Mouse (Mus musculus): ENCODE results near the gene Tmem170b. TPM values are rescaled to one million over a fixed set of nuclear protein-coding genes. Genes with fewer than 3 reads are reported as not detected.

Tmem170b gene
- polyA plus RNA-seq, 1 experiment from 2014 or later: 10.2 TPM

- 92% methylated on average over 3 of the region's 3 CpGs for WGBS
- Histone ChIP-seq H3K4me3 (no peak overlapping the region), H3K4me1 (peaks cover 21% of the 10 kb centered on the region), H3K9me3 (no peaks in the 10 kb centered on the region), H3K27me3 (replicated peaks; ENCODE audit: low read depth, poor library complexity, severe bottlenecking) (no peaks in the 10 kb centered on the region), H3K27ac (replicated peaks) (no peak overlapping the region), H3K36me3 (replicated peaks) (no peaks in the 10 kb centered on the region)
- DNase-seq (ENCODE audit: low spot score): no peak
Measured at GRCm38 (mm10) chr13:41675498-41675897, 69.8 kb downstream of the Tmem170b start.

DNA sequence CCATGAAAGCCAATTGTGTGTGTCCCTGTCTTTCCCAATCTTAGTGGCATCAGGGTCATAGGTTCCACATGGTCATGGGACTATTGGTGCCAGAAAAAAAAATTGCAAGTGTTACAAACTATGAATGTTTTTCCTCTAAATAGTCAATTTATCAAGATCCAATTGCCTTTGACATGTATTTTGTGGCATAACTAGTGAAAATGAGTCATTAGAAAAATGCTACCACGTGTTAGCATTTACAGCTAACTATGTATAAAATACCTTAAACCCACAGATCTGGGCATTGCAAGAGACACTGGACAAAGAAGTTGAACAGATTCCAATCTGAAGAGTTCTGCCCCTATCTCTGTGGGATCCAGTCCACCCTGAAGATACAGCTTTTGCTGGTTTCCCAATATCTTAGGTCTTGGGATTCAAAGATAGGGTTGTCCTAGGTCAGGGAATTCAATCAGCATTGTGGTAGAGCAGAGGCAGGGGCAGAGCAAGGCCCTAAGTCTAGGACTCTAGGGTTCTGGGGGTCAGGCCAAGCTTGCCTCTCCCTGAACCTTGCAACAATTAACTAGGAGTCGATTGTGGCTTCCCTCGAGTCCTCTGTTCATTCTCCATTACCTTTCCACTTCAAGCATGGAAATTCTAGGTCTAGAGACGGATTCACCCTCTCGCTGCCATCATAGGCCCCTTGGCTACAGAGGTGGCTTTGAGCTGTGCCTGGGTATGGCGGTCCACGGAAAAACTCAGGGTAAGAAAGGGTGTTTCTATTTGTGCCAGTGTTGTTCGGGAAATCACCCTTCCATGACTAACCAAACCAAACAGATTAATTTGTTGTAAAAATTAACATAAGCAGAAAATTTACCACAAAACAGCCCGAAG is 70.5 kb downstream of the Tmem170b start:
- Histone ChIP-seq H3K4me3 (no peak overlapping the region), H3K4me1 (peaks cover 16% of the 10 kb centered on the region), H3K36me3 (replicated peaks) (no peaks in the 10 kb centered on the region), H3K27me3 (replicated peaks; ENCODE audit: low read depth, poor library complexity, severe bottlenecking) (no peaks in the 10 kb centered on the region), H3K9me3 (no peaks in the 10 kb centered on the region), H3K27ac (replicated peaks) (no peak overlapping the region)
- DNase-seq (ENCODE audit: low spot score): no peak
- 72% methylated on average over 9 of the region's 9 CpGs for WGBS

- H3K27ac ChIP-seq (replicated peaks): no peak overlapping the region
- DNase-seq (ENCODE audit: low spot score): peak; percentile 51
- peaks cover 18% of the 10 kb centered on the region for H3K4me1 ChIP-seq
- H3K4me3 ChIP-seq: no peak overlapping the region
- H3K9me3 ChIP-seq: no peaks in the 10 kb centered on the region
- 24% methylated on average over 7 of the region's 7 CpGs for WGBS
- no peaks in the 10 kb centered on the region for H3K27me3 ChIP-seq (replicated peaks; ENCODE audit: low read depth, poor library complexity, severe bottlenecking)
- H3K36me3 ChIP-seq (replicated peaks): no peaks in the 10 kb centered on the region
Measured at GRCm38 (mm10) chr13:41676836-41677186, 71.1 kb downstream of the Tmem170b start.

DNA sequence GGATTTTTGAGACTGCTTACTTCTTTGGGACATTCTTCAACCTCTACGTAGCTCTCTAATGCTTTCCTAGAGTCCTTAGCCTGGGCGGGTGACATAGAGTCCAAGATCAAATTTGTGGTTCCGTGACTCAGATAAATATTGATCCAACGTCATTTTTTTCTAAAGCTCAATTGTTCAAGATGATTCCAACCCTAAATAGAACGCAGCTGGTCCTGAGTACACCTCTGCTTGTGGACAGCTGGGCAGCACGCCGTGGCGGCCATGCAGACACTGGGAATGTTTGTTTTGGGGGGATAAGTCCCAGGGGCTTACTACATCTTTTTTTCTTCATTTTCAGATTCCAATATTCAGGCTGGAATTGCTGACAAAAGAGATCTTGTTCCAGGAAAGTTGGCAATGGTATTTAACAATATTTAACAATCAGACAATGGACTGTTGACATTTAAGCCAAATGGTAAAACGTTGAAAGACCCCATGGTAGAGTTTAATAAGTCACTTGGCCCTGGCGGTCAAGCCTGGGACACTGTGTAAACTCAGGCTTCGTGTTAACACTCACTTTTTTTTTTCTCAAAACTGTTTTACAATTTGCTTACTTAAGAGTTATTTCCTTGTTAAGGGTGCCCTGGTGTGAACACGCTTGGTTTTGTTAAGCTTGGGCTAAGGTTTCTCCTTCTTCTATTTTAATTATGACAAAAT is 75.3 kb downstream of the Tmem170b start:
- peaks cover 18% of the 10 kb centered on the region for H3K4me1 ChIP-seq
- H3K4me3 ChIP-seq: no peak overlapping the region
- no peak for DNase-seq (ENCODE audit: low spot score)
- no peak overlapping the region for H3K27ac ChIP-seq (replicated peaks)
- 63% methylated on average over 12 of the region's 12 CpGs for WGBS
- H3K36me3 ChIP-seq (replicated peaks): no peaks in the 10 kb centered on the region
- H3K27me3 ChIP-seq (replicated peaks; ENCODE audit: low read depth, poor library complexity, severe bottlenecking): 0 out of 2 replicates have a peak, but pooled peaks cover 4% of the 10 kb centered on the region
- H3K9me3 ChIP-seq: no peaks in the 10 kb centered on the region

DNA sequence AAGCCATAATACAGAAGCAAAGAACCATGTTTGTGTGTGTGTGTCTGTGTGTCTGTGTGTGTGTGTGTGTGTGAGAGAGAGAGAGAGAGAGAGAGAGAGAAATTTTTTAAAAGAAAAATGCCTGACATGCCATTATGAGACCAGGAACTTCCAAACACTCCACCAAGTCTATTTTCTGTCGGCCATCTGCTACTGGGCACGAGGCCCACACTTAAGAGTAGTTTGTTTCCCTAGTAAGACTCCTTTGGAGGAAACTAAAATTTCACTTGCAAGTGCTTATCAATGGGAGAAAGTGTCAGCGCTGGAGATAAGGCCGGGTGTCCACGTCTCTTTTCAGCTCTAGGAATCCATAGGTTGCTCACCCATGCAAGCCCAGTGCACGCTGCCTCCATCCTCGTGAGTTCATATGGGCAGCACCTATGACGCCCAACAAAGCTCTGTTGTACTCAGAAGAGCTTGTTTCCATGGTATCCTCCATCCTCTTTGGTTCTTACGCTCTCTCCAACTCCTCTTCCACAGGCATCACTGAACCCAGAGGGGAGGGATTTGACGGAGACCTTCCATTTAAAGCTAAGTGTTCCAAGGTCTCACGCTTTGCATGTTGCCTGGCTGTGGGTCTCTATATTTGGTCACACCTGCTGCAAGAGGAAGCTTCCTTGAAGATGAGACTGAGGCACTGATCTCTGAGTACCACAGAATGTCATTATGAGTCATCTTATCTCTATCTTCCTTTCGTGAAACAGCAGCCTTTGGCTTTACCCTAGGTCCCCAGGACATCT is 76.8 kb downstream of the Tmem170b start:
- WGBS: 90% methylated on average over 12 of the region's 12 CpGs
- Histone ChIP-seq H3K27me3 (replicated peaks; ENCODE audit: low read depth, poor library complexity, severe bottlenecking) (0 out of 2 replicates have a peak, but pooled peaks cover 4% of the 10 kb centered on the region), H3K4me3 (no peak overlapping the region)

GRCm38 (mm10) chr13:41683356-41684012 is 77.8 kb downstream of the Tmem170b start:
- no peak overlapping the region for H3K4me3 ChIP-seq
- DNase-seq (ENCODE audit: low spot score): no peak
- H3K9me3 ChIP-seq: no peaks in the 10 kb centered on the region
- H3K27ac ChIP-seq (replicated peaks): no peak overlapping the region
- peaks cover 7% of the 10 kb centered on the region; the same call in 1 of the 2 replicates for H3K4me1 ChIP-seq
- H3K36me3 ChIP-seq (replicated peaks): no peaks in the 10 kb centered on the region
- H3K27me3 ChIP-seq (replicated peaks; ENCODE audit: low read depth, poor library complexity, severe bottlenecking): 0 out of 2 replicates have a peak, but pooled peaks cover 4% of the 10 kb centered on the region
- 84% methylated on average over 11 of the region's 11 CpGs for WGBS

More for the DNA sequence above, 76.8 kb downstream of the Tmem170b start:
- H3K27ac ChIP-seq (replicated peaks): no peak overlapping the region
- peaks cover 7% of the 10 kb centered on the region; the same call in 1 of the 2 replicates for H3K4me1 ChIP-seq
- H3K36me3 ChIP-seq (replicated peaks): no peaks in the 10 kb centered on the region
- H3K9me3 ChIP-seq: no peaks in the 10 kb centered on the region
- DNase-seq (ENCODE audit: low spot score): no peak

- peaks cover 18% of the 10 kb centered on the region for H3K4me1 ChIP-seq
- H3K36me3 ChIP-seq (replicated peaks): no peaks in the 10 kb centered on the region
- H3K9me3 ChIP-seq: no peaks in the 10 kb centered on the region
- H3K27me3 ChIP-seq (replicated peaks; ENCODE audit: low read depth, poor library complexity, severe bottlenecking): 0 out of 2 replicates have a peak, but pooled peaks cover 4% of the 10 kb centered on the region
- no peak overlapping the region for H3K27ac ChIP-seq (replicated peaks)
- DNase-seq (ENCODE audit: low spot score): no peak
- 77% methylated on average over 11 of the region's 11 CpGs for WGBS
- H3K4me3 ChIP-seq: no peak overlapping the region
Measured at GRCm38 (mm10) chr13:41685499-41685898, 79.8 kb downstream of the Tmem170b start.

DNA sequence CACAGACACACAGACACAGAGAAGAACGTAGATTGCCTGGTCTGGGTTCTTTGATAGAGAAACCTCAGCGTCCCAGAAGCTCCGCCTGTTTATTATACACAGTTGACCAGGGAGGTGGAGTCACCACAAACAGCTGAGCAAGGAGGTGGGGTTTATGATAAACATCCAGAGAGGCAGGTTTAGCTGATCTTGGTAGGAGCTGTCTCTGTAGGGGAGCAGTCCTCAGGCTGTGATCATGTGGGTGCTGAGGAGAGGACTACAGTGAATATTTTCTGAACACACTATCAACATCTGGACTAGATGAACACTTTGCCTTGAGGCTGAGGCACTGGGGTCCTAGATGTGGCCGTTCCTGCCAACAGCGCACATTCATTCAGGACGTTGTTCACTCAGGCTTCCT is 83.3 kb downstream of the Tmem170b start:
- Histone ChIP-seq H3K4me3 (no peak overlapping the region), H3K36me3 (replicated peaks) (no peaks in the 10 kb centered on the region), H3K27ac (replicated peaks) (no peak overlapping the region), H3K4me1 (peaks cover 15% of the 10 kb centered on the region), H3K9me3 (no peaks in the 10 kb centered on the region), H3K27me3 (replicated peaks; ENCODE audit: low read depth, poor library complexity, severe bottlenecking) (no peaks in the 10 kb centered on the region)
- 71% methylated on average over 6 of the region's 6 CpGs for WGBS
- no peak for DNase-seq (ENCODE audit: low spot score)

DNA sequence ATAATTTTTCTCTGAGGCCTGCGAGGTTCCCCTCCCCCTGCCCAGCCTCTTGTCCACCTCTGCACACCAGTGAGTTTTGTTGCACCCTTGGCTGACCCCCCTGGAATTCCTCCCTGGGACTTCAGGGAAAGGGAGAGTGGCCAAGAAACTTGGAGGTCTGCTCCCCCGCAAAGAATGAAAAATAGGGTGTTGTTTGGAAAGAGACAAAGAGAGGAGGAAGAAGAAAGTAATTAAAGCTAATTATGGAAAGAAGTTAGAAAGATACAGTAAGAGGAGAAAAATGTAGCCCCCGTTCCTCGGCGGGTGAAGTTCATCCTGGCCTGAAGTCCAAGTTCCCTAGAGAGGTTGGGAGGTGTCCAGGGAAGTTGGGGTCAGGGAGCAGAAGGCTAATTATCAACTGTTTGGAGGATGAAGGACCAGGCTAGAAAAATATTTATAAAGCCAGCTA is 83.9 kb downstream of the Tmem170b start:
- 71% methylated on average over 5 of the region's 5 CpGs for WGBS
- Histone ChIP-seq H3K27ac (replicated peaks) (no peak overlapping the region), H3K27me3 (replicated peaks; ENCODE audit: low read depth, poor library complexity, severe bottlenecking) (no peaks in the 10 kb centered on the region), H3K9me3 (no peaks in the 10 kb centered on the region), H3K36me3 (replicated peaks) (no peaks in the 10 kb centered on the region), H3K4me3 (no peak overlapping the region), H3K4me1 (peaks cover 15% of the 10 kb centered on the region)
- no peak for DNase-seq (ENCODE audit: low spot score)
